Mouse (Mus musculus) subcutaneous adipose tissue, adult 2 months (tissue): Measurements from ENCODE around the gene Gm17428. TPM values are rescaled to one million over a fixed set of nuclear protein-coding genes. Genes with fewer than 3 reads are reported as not detected.

Experiments used
- polyA plus RNA-seq: library from polyadenylated mRNA; depleted of rRNA; stranded (reverse); fragments of >200 nt; gene quantifications from 2 replicates; pipeline ENCODE4 v1.2.3, GENCODE M21; 2012; ENCODE audit warnings: low replicate concordance; rRNA removed

The Gm17428 gene
- polyA plus RNA-seq, result not detected in 2 replicates

GRCm38 (mm10) chr14:54976633-54977032, at the start of gene Gm17428:
Gm17428 (plus strand) TSS chr14:54976933.

GRCm38 (mm10) chr14:54932645-54933150, 44.0 kb upstream of the Gm17428 start, which contains the start of gene Il25:
Il25 (plus strand) TSS chr14:54932695.

GRCm38 (mm10) chr14:54935904-54936830, 40.6 kb upstream of the Gm17428 start, which contains the start of gene Cmtm5:
Cmtm5 (plus strand) TSS chr14:54936261.

GRCm38 (mm10) chr14:54966320-54966977, 10.3 kb upstream of the Gm17428 start, which contains the start of gene Myh6:
Myh6 (minus strand) TSS chr14:54966927.

GRCm38 (mm10) chr14:54994136-54994868, 17.6 kb downstream of the Gm17428 start, which contains the start of gene Myh7:
Myh7 (minus strand) TSS chr14:54994626.

GRCm38 (mm10) chr14:55014991-55015766, 38.4 kb downstream of the Gm17428 start, which contains the start of gene Ngdn:
Ngdn (plus strand) TSS chr14:55015454.

Other genes starting within 250 kb of the Gm17428 start
- 23.8 and 80.1 TPM in 2 replicates for gene Slc7a8, start 195.0 kb upstream of the Gm17428 start, polyA plus RNA-seq
- 0.14 TPM in 1 of 2 replicates, not detected in the other for gene Rnf212b, start 162.8 kb upstream of the Gm17428 start, polyA plus RNA-seq
- gene Homez, start 106.0 kb upstream of the Gm17428 start, polyA plus RNA-seq, result 7.0 and 8.3 TPM in 2 replicates
- gene Ppp1r3e, start 99.4 kb upstream of the Gm17428 start, polyA plus RNA-seq, result 26.2 and 28.9 TPM in 2 replicates
- gene Bcl2l2, start 93.6 kb upstream of the Gm17428 start, polyA plus RNA-seq, result 69.8 and 79.4 TPM in 2 replicates
- 3.5 TPM in 1 of 2 replicates, not detected in the other for gene Gm20521, start 93.5 kb upstream of the Gm17428 start, polyA plus RNA-seq
- 151 and 188 TPM in 2 replicates for gene Pabpn1, start 84.4 kb upstream of the Gm17428 start, polyA plus RNA-seq
- gene Slc22a17, start 63.8 kb upstream of the Gm17428 start, polyA plus RNA-seq, result 69.2 and 135 TPM in 2 replicates
- 27.8 and 56.0 TPM in 2 replicates for gene Efs, start 50.8 kb upstream of the Gm17428 start, polyA plus RNA-seq
- not detected in 2 replicates for gene Il25, start 44.2 kb upstream of the Gm17428 start, polyA plus RNA-seq
- gene Cmtm5, start 40.7 kb upstream of the Gm17428 start, polyA plus RNA-seq, result 1.2 and 2.3 TPM in 2 replicates
- 0.37 TPM in 1 of 2 replicates, not detected in the other for gene Myh6, start 10.0 kb upstream of the Gm17428 start, polyA plus RNA-seq
- 0.03 TPM in 1 of 2 replicates, not detected in the other for gene Myh7, start 17.7 kb downstream of the Gm17428 start, polyA plus RNA-seq
- gene Ngdn, start 38.5 kb downstream of the Gm17428 start, polyA plus RNA-seq, result 14.0 and 16.3 TPM in 2 replicates
- 0.57 and 1.7 TPM in 2 replicates for gene Zfhx2, start 115.4 kb downstream of the Gm17428 start, polyA plus RNA-seq
- gene Thtpa, start 117.9 kb downstream of the Gm17428 start, polyA plus RNA-seq, result 9.1 and 14.5 TPM in 2 replicates
- gene Ap1g2, start 129.7 kb downstream of the Gm17428 start, polyA plus RNA-seq, result 39.1 and 40.8 TPM in 2 replicates
- 0.60 and 9.7 TPM in 2 replicates for gene Jph4, start 140.0 kb downstream of the Gm17428 start, polyA plus RNA-seq
- not detected in 2 replicates for gene Dhrs2, start 245.1 kb downstream of the Gm17428 start, polyA plus RNA-seq